Mouse (Mus musculus) lung, embryonic 15.5 days (tissue): Measurements from ENCODE around the gene Gtf2i. TPM values are rescaled to one million over a fixed set of nuclear protein-coding genes. Genes with fewer than 3 reads are reported as not detected.

ENCODE experiments used
- ATAC-seq: fragments of 200-750 bp; cut with Nextera tagmentation; 2 replicates; pipeline ENCODE4 v1.8.0; 2017; ENCODE audit warnings: moderate number of reproducible peaks, borderline replicate concordance; ENCODE audit not compliant: low FRiP score, low TSS enrichment; ENCODE audit errors: extremely low read depth
- H3K27ac ChIP-seq: fragments of 300-500 bp; sonication (generic); 2 replicates; pipeline ENCODE4 v1.5.1; 2015; ENCODE audit warnings: moderate library complexity, mild to moderate bottlenecking, inconsistent platforms
- H3K27me3 ChIP-seq: fragments of 300-500 bp; sonication (generic); 2 replicates; pipeline ENCODE4 v1.6.1; 2015; ENCODE audit warnings: inconsistent platforms
- H3K36me3 ChIP-seq: fragments of 300-500 bp; sonication (generic); 2 replicates; pipeline ENCODE4 v1.6.1; 2015; ENCODE audit warnings: inconsistent platforms
- H3K4me1 ChIP-seq: fragments of 300-500 bp; sonication (generic); 2 replicates; pipeline ENCODE4 v1.6.1; 2015; ENCODE audit warnings: inconsistent platforms
- H3K4me2 ChIP-seq: fragments of 300-500 bp; sonication (generic); 2 replicates; pipeline ENCODE4 v1.6.1; 2015; ENCODE audit warnings: inconsistent platforms, mild to moderate bottlenecking, moderate library complexity
- H3K4me3 ChIP-seq: fragments of 300-500 bp; sonication (generic); 2 replicates; pipeline ENCODE4 v1.5.1; 2015; ENCODE audit warnings: mild to moderate bottlenecking, inconsistent platforms
- H3K9ac ChIP-seq: fragments of 300-500 bp; sonication (generic); 2 replicates; pipeline ENCODE4 v1.6.1; 2015; ENCODE audit warnings: inconsistent platforms
- H3K9me3 ChIP-seq: fragments of 300-500 bp; sonication (generic); 2 replicates; pipeline ENCODE4 v1.6.1; 2016; ENCODE audit warnings: inconsistent platforms
- WGBS: fragments of 180-500 bp; shearing (Covaris S2); methylation state at CpG from one replicate; pipeline ENCODE4 v1.1.7; 2015; 5-methylcytosine and 5-hydroxymethylcytosine counted together
- polyA plus RNA-seq: library from polyadenylated mRNA; unstranded; fragments of >200 nt; fragmentation: Nextera tagmentation; extraction: Ambion mirVana; gene quantifications from 2 replicates; pipeline ENCODE4 v1.2.1, GENCODE M21; 2015

The Gtf2i gene
- polyA plus RNA-seq, 1 experiment from 2014 or later, result 168 TPM

GRCm38 (mm10) chr5:134236796-134237195, 77.8 kb downstream of the Gtf2i start:
- Histone ChIP-seq H3K4me3 (no peak overlapping the region), H3K36me3 (peaks cover 62% of the 10 kb centered on the region), H3K9ac (no peak overlapping the region), H3K4me1 (peaks cover 46% of the 10 kb centered on the region), H3K27ac (no peak overlapping the region), H3K27me3 (no peaks in the 10 kb centered on the region), H3K9me3 (no peaks in the 10 kb centered on the region), H3K4me2 (no peak overlapping the region)
- 78% methylated on average over 6 of the region's 6 CpGs for WGBS
- no peak for ATAC-seq

DNA sequence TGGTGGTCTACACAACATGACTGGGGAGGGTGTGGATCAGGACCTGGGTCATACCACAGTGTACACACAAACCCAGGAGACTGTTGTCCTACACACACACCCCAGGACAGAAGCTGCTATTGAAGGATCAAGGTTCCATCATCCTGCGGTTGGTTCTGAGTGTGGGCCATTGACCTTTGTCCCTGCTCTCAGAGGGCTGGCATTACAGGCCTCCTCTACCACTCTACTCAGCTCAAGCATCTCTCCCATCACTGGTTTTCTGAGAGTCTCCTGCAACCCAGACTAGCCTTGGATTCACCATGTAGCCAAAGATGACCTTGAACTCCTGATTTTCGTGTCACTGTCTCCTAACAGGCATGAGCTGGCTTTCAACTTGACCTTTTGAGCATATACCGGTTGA, 78.3 kb downstream of the Gtf2i start:
- Histone ChIP-seq H3K36me3 (peaks cover 57% of the 10 kb centered on the region), H3K9ac (no peak overlapping the region), H3K27ac (no peak overlapping the region), H3K4me2 (no peak overlapping the region), H3K4me3 (no peak overlapping the region), H3K27me3 (no peaks in the 10 kb centered on the region), H3K4me1 (peaks cover 46% of the 10 kb centered on the region), H3K9me3 (no peaks in the 10 kb centered on the region)
- ATAC-seq, result no peak
- 85% methylated on average over 3 of the region's 3 CpGs for WGBS

- no peak overlapping the region for H3K4me2 ChIP-seq
- no peaks in the 10 kb centered on the region for H3K9me3 ChIP-seq
- no peak overlapping the region for H3K4me3 ChIP-seq
- H3K36me3 ChIP-seq, result peaks cover 45% of the 10 kb centered on the region
- 21% methylated on average over 6 of the region's 6 CpGs for WGBS
- H3K27me3 ChIP-seq, result no peaks in the 10 kb centered on the region
- H3K27ac ChIP-seq, result peak overlapping the region; percentile 62
- H3K4me1 ChIP-seq, result peaks cover 46% of the 10 kb centered on the region
- ATAC-seq, result peak; percentile 19; the same call in 1 of the 2 replicates
- H3K9ac ChIP-seq, result no peak overlapping the region
These were observed 79.4 kb downstream of the Gtf2i start for GRCm38 (mm10) chr5:134235111-134235510.

DNA sequence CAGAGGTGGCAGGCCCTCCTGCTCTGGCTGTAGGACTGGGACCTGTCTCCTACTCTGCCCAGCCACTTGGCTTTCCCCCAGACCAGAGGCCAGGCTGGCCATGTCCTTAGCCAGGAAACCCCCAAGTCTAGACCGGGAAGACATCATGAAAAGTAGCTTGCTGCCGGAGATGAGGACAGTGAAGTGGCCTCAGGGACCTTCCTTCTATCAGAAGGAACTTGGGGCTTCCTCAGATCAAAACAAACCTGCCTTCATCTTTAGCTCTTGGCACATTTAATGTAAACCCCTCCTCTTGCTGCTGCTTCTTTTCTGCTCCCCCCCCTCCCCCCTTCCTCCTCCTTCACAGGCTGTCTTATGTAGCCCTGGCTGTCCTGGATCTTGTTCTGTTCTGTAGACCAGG, 80.4 kb downstream of the Gtf2i start:
- WGBS, result 24% methylated on average over 2 of the region's 2 CpGs
- H3K27me3 ChIP-seq, result no peaks in the 10 kb centered on the region
- H3K4me3 ChIP-seq, result no peak overlapping the region
- peaks cover 36% of the 10 kb centered on the region for H3K36me3 ChIP-seq
- no peak overlapping the region for H3K4me2 ChIP-seq
- no peaks in the 10 kb centered on the region for H3K9me3 ChIP-seq
- no peak overlapping the region for H3K9ac ChIP-seq
- ATAC-seq, result no peak
- H3K4me1 ChIP-seq, result peaks cover 46% of the 10 kb centered on the region
- H3K27ac ChIP-seq, result peak overlapping the region; percentile 31; the same call in 1 of the 2 replicates

GRCm38 (mm10) chr5:134233244-134233651, 81.3 kb downstream of the Gtf2i start:
- peaks cover 51% of the 10 kb centered on the region for H3K4me1 ChIP-seq
- no peak overlapping the region for H3K4me2 ChIP-seq
- 25% methylated on average over 7 of the region's 7 CpGs for WGBS
- H3K36me3 ChIP-seq, result peaks cover 27% of the 10 kb centered on the region
- H3K9ac ChIP-seq, result no peak overlapping the region
- H3K27ac ChIP-seq, result no peak overlapping the region
- H3K9me3 ChIP-seq, result no peaks in the 10 kb centered on the region
- no peaks in the 10 kb centered on the region for H3K27me3 ChIP-seq
- H3K4me3 ChIP-seq, result no peak overlapping the region
- ATAC-seq, result no peak

GRCm38 (mm10) chr5:134232568-134232967, 82.0 kb downstream of the Gtf2i start:
- Histone ChIP-seq H3K4me1 (peaks cover 57% of the 10 kb centered on the region), H3K4me3 (no peak overlapping the region), H3K4me2 (no peak overlapping the region), H3K36me3 (peaks cover 20% of the 10 kb centered on the region), H3K9me3 (no peaks in the 10 kb centered on the region), H3K27me3 (no peaks in the 10 kb centered on the region), H3K27ac (peak overlapping the region; percentile 61), H3K9ac (no peak overlapping the region)
- no peak for ATAC-seq
- WGBS, result 26% methylated on average over 7 of the region's 7 CpGs

- WGBS, result 34% methylated on average over 6 of the region's 6 CpGs
- H3K9me3 ChIP-seq, result no peaks in the 10 kb centered on the region
- ATAC-seq, result no peak
- no peak overlapping the region for H3K9ac ChIP-seq
- peak overlapping the region; percentile 61 for H3K27ac ChIP-seq
- H3K36me3 ChIP-seq, result peaks cover 15% of the 10 kb centered on the region
- H3K4me2 ChIP-seq, result no peak overlapping the region
- peaks cover 61% of the 10 kb centered on the region for H3K4me1 ChIP-seq
- no peak overlapping the region for H3K4me3 ChIP-seq
- H3K27me3 ChIP-seq, result no peaks in the 10 kb centered on the region
These were observed 82.4 kb downstream of the Gtf2i start for GRCm38 (mm10) chr5:134232111-134232510.

GRCm38 (mm10) chr5:134231376-134231775, 83.2 kb downstream of the Gtf2i start:
- no peaks in the 10 kb centered on the region for H3K9me3 ChIP-seq
- no peak overlapping the region for H3K27ac ChIP-seq
- H3K36me3 ChIP-seq, result peaks cover 8% of the 10 kb centered on the region
- 59% methylated on average over 5 of the region's 5 CpGs for WGBS
- H3K4me3 ChIP-seq, result no peak overlapping the region
- no peak for ATAC-seq
- no peak overlapping the region for H3K4me2 ChIP-seq
- no peaks in the 10 kb centered on the region for H3K27me3 ChIP-seq
- H3K4me1 ChIP-seq, result peaks cover 62% of the 10 kb centered on the region
- H3K9ac ChIP-seq, result no peak overlapping the region

DNA sequence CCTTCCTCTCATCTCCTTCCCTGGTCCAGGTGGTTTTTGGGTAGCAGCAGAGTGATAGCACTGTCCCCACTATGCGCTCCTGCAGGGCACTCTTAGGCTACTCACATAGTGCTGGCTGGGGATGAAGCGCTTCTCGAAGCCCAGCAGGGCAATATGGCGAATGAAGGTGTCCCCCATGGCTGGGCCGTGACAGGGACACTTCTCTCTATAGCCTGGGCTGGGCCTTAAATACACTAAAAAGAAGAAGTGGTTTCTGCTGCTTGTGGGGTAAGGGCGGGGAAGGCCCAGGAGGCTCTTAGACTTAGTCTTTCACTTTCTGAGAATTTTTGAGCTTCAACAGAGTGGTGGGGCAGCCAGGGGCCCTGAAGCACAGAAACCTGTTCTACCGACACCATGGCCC, 85.2 kb downstream of the Gtf2i start, which contains the start of gene Ncf1:
Ncf1 (minus strand) TSS at position 235 of the 400 bp plus-strand sequence.
- Histone ChIP-seq H3K27ac (peak within 1 kb of the TSS; percentile 62), H3K27me3 (no peaks in the 10 kb centered on the region), H3K4me2 (no peak within 1 kb of the TSS), H3K9me3 (no peaks in the 10 kb centered on the region), H3K4me3 (no peak within 1 kb of the TSS), H3K4me1 (peaks cover 51% of the 10 kb centered on the region), H3K9ac (no peak within 1 kb of the TSS), H3K36me3 (no peaks in the 10 kb centered on the region)
- 75% methylated on average over 7 of the region's 7 CpGs for WGBS
- ATAC-seq, result no peak

DNA sequence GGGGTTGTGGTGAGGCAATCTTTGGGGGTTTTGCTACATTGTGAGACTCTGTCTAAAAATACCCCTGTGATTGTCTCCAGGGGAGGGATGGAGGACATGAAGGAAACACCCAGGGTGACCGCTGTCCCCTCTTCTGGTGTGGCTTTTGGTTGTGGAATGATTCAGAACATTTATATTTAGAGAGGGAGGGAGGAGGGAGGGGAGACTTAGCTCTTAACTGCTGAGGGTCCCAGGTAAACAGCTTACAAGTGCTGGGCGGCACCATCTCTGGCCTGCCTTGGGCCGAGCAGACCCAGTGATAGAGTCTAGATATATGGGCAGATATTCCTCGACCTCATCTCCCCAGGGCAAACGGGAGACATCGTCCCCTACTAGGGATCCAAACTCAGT, 86.3 kb downstream of the Gtf2i start:
- H3K4me2 ChIP-seq, result no peak overlapping the region; the same call in 1 of the 2 replicates
- H3K36me3 ChIP-seq, result no peaks in the 10 kb centered on the region
- H3K4me1 ChIP-seq, result peaks cover 43% of the 10 kb centered on the region
- no peak overlapping the region for H3K9ac ChIP-seq
- ATAC-seq, result no peak
- H3K9me3 ChIP-seq, result no peaks in the 10 kb centered on the region
- H3K27ac ChIP-seq, result peak overlapping the region; percentile 62
- 48% methylated on average over 6 of the region's 6 CpGs for WGBS
- peak overlapping the region; percentile 6; the same call in 1 of the 2 replicates for H3K4me3 ChIP-seq
- H3K27me3 ChIP-seq, result no peaks in the 10 kb centered on the region

- WGBS, result 28% methylated on average over 11 of the region's 11 CpGs
- Histone ChIP-seq H3K36me3 (no peaks in the 10 kb centered on the region), H3K4me2 (no peak overlapping the region; the same call in 1 of the 2 replicates), H3K27ac (peak overlapping the region; percentile 62), H3K4me1 (peaks cover 38% of the 10 kb centered on the region), H3K4me3 (peak overlapping the region; percentile 6; the same call in 1 of the 2 replicates), H3K27me3 (peaks cover 2% of the 10 kb centered on the region; the same call in 1 of the 2 replicates), H3K9me3 (no peaks in the 10 kb centered on the region), H3K9ac (no peak overlapping the region)
- no peak for ATAC-seq
These were observed 86.8 kb downstream of the Gtf2i start for GRCm38 (mm10) chr5:134227574-134228248.

GRCm38 (mm10) chr5:134226946-134227345, 87.6 kb downstream of the Gtf2i start:
- ATAC-seq, result no peak
- Histone ChIP-seq H3K36me3 (no peaks in the 10 kb centered on the region), H3K9ac (no peak overlapping the region), H3K27me3 (peaks cover 7% of the 10 kb centered on the region; the same call in 1 of the 2 replicates), H3K4me2 (no peak overlapping the region), H3K4me1 (peaks cover 37% of the 10 kb centered on the region), H3K9me3 (no peaks in the 10 kb centered on the region), H3K27ac (no peak overlapping the region), H3K4me3 (no peak overlapping the region)
- WGBS, result 31% methylated on average over 12 of the region's 12 CpGs
